Mouse (Mus musculus): Measurements from ENCODE around the gene Tusc2. TPM values are rescaled to one million over a fixed set of nuclear protein-coding genes. Genes with fewer than 3 reads are reported as not detected.
"Not testable (repeated sequence)": the region's sequence is repeated elsewhere in the genome, so short reads cannot be mapped to it uniquely, and the experiment has no call there.

The Tusc2 gene
- polyA plus RNA-seq, 1 experiment from 2014 or later: 53.0 TPM

GRCm38 (mm10) chr9:107570845-107571244 is 7.8 kb downstream of the Tusc2 start:
- Histone ChIP-seq H3K9ac (ENCODE audit: low read length) (peak overlapping the region; percentile 92), H3K4me3 (ENCODE audit: control insufficient read depth in 1 of 2, insufficient read depth in 1 of 2, low read depth in 1 of 2, low read length in 2 of 2) (peak overlapping the region; percentile 77 to 88), H3K4me2 (ENCODE audit: low read length) (peak overlapping the region; percentile 97), H3K9me3 (ENCODE audit: control insufficient read depth, low read length) (no peaks in the 10 kb centered on the region), H3K27ac (replicated peaks in 1 of 2; ENCODE audit: control insufficient read depth in 1 of 2, insufficient read depth in 1 of 2, low read depth in 2 of 2, low read length in 2 of 2) (peak overlapping the region in 1 of 2 experiments; percentile 92; a peak in 1 of 4 replicates), H3K36me3 (ENCODE audit: control insufficient read depth, insufficient read depth, low read length) (peaks cover 51% of the 10 kb centered on the region), H3K4me1 (ENCODE audit: control insufficient read depth in 2 of 2, insufficient read depth in 2 of 2, low read length in 2 of 2) (peaks cover 32 to 42% of the 10 kb centered on the region in 2 experiments), H3K27me3 (ENCODE audit: control insufficient read depth, insufficient read depth, low read length) (no peaks in the 10 kb centered on the region)
- WGBS: 46% methylated on average over 21 of the region's 21 CpGs
- no peak for ATAC-seq (ENCODE audit: insufficient number of reproducible peaks, insufficient read depth, low FRiP score, low read depth)

- H3K27ac ChIP-seq (replicated peaks in 1 of 2; ENCODE audit: control insufficient read depth in 1 of 2, insufficient read depth in 1 of 2, low read depth in 2 of 2, low read length in 2 of 2): no peak overlapping the region; a peak in 1 of 4 replicates
These were observed 8.7 kb downstream of the Tusc2 start for GRCm38 (mm10) chr9:107571534-107572326.

GRCm38 (mm10) chr9:107572327-107572662 is 9.2 kb downstream of the Tusc2 start:
- peaks cover 45% of the 10 kb centered on the region for H3K36me3 ChIP-seq (ENCODE audit: control insufficient read depth, insufficient read depth, low read length)
- no peak overlapping the region for H3K4me2 ChIP-seq (ENCODE audit: low read length)
- H3K27ac ChIP-seq (replicated peaks in 1 of 2; ENCODE audit: control insufficient read depth in 1 of 2, insufficient read depth in 1 of 2, low read depth in 2 of 2, low read length in 2 of 2): no peak overlapping the region
- ATAC-seq (ENCODE audit: insufficient number of reproducible peaks, insufficient read depth, low FRiP score, low read depth): no peak
- no peak overlapping the region for H3K9ac ChIP-seq (ENCODE audit: low read length)
- H3K27me3 ChIP-seq (ENCODE audit: control insufficient read depth, insufficient read depth, low read length): no peaks in the 10 kb centered on the region
- WGBS: 98% methylated on average over 2 of the region's 2 CpGs
- no peaks in the 10 kb centered on the region for H3K9me3 ChIP-seq (ENCODE audit: control insufficient read depth, low read length)
- peaks cover 40 to 42% of the 10 kb centered on the region in 2 experiments for H3K4me1 ChIP-seq (ENCODE audit: control insufficient read depth in 2 of 2, insufficient read depth in 2 of 2, low read length in 2 of 2)
- H3K4me3 ChIP-seq (ENCODE audit: control insufficient read depth in 1 of 2, insufficient read depth in 1 of 2, low read depth in 1 of 2, low read length in 2 of 2): no peak overlapping the region

More at GRCm38 (mm10) chr9:107571534-107572326, 8.7 kb downstream of the Tusc2 start:
- Histone ChIP-seq H3K9me3 (ENCODE audit: control insufficient read depth, low read length) (no peaks in the 10 kb centered on the region), H3K36me3 (ENCODE audit: control insufficient read depth, insufficient read depth, low read length) (peaks cover 45% of the 10 kb centered on the region), H3K9ac (ENCODE audit: low read length) (peak overlapping the region; percentile 92), H3K4me1 (ENCODE audit: control insufficient read depth in 2 of 2, insufficient read depth in 2 of 2, low read length in 2 of 2) (peaks cover 34 to 41% of the 10 kb centered on the region in 2 experiments), H3K27me3 (ENCODE audit: control insufficient read depth, insufficient read depth, low read length) (no peaks in the 10 kb centered on the region), H3K4me3 (ENCODE audit: control insufficient read depth in 1 of 2, insufficient read depth in 1 of 2, low read depth in 1 of 2, low read length in 2 of 2) (peak overlapping the region; percentile 77 to 88; a peak in 3 of 4 replicates), H3K4me2 (ENCODE audit: low read length) (peak overlapping the region; percentile 97)
- no peak for ATAC-seq (ENCODE audit: insufficient number of reproducible peaks, insufficient read depth, low FRiP score, low read depth)
- 88% methylated on average over 22 of the region's 22 CpGs for WGBS

- not testable (repeated sequence) for H3K27ac ChIP-seq (replicated peaks in 1 of 2; ENCODE audit: control insufficient read depth in 1 of 2, insufficient read depth in 1 of 2, low read depth in 2 of 2, low read length in 2 of 2); H3K27me3 ChIP-seq (ENCODE audit: control insufficient read depth, insufficient read depth, low read length); H3K4me2 ChIP-seq (ENCODE audit: low read length); H3K9me3 ChIP-seq (ENCODE audit: control insufficient read depth, low read length); ATAC-seq (ENCODE audit: insufficient number of reproducible peaks, insufficient read depth, low FRiP score, low read depth); H3K9ac ChIP-seq (ENCODE audit: low read length); H3K4me3 ChIP-seq (ENCODE audit: control insufficient read depth in 1 of 2, insufficient read depth in 1 of 2, low read depth in 1 of 2, low read length in 2 of 2)
- WGBS: 84% methylated on average over 6 of the region's 6 CpGs
- Histone ChIP-seq H3K36me3 (ENCODE audit: control insufficient read depth, insufficient read depth, low read length) (peaks cover 45% of the 10 kb centered on the region), H3K4me1 (ENCODE audit: control insufficient read depth in 2 of 2, insufficient read depth in 2 of 2, low read length in 2 of 2) (peaks cover 30 to 34% of the 10 kb centered on the region in 2 experiments)
These were observed 10.7 kb downstream of the Tusc2 start for GRCm38 (mm10) chr9:107573774-107574173.

- 80% methylated on average over 14 of the region's 14 CpGs for WGBS
- H3K4me3 ChIP-seq (ENCODE audit: control insufficient read depth in 1 of 2, insufficient read depth in 1 of 2, low read depth in 1 of 2, low read length in 2 of 2): no peak overlapping the region
- H3K4me1 ChIP-seq (ENCODE audit: control insufficient read depth in 2 of 2, insufficient read depth in 2 of 2, low read length in 2 of 2): peaks cover 20 to 28% of the 10 kb centered on the region in 2 experiments
- peaks cover 37% of the 10 kb centered on the region for H3K36me3 ChIP-seq (ENCODE audit: control insufficient read depth, insufficient read depth, low read length)
- H3K9me3 ChIP-seq (ENCODE audit: control insufficient read depth, low read length): no peaks in the 10 kb centered on the region
- no peaks in the 10 kb centered on the region for H3K27me3 ChIP-seq (ENCODE audit: control insufficient read depth, insufficient read depth, low read length)
- H3K27ac ChIP-seq (replicated peaks in 1 of 2; ENCODE audit: control insufficient read depth in 1 of 2, insufficient read depth in 1 of 2, low read depth in 2 of 2, low read length in 2 of 2): peak overlapping the region; percentile 55 to 57; a peak in 3 of 4 replicates
- H3K4me2 ChIP-seq (ENCODE audit: low read length): peak overlapping the region; percentile 61; the same call in 1 of the 2 replicates
- H3K9ac ChIP-seq (ENCODE audit: low read length): no peak overlapping the region
- ATAC-seq (ENCODE audit: insufficient number of reproducible peaks, insufficient read depth, low FRiP score, low read depth): no peak
These were observed 12.7 kb downstream of the Tusc2 start for GRCm38 (mm10) chr9:107575579-107576356.

GRCm38 (mm10) chr9:107576357-107577107 is 13.5 kb downstream of the Tusc2 start, which contains the start of gene Hyal1:
TSS of gene Hyal1 (plus strand) at chr9:107576927.
- H3K9ac ChIP-seq (ENCODE audit: low read length): peak within 1 kb of the TSS; percentile 66
- H3K27me3 ChIP-seq (ENCODE audit: control insufficient read depth, insufficient read depth, low read length): no peaks in the 10 kb centered on the region
- peak within 1 kb of the TSS; percentile 32 to 45 for H3K4me3 ChIP-seq (ENCODE audit: control insufficient read depth in 1 of 2, insufficient read depth in 1 of 2, low read depth in 1 of 2, low read length in 2 of 2)
- peaks cover 30% of the 10 kb centered on the region for H3K36me3 ChIP-seq (ENCODE audit: control insufficient read depth, insufficient read depth, low read length)
- peaks cover 16 to 27% of the 10 kb centered on the region in 2 experiments for H3K4me1 ChIP-seq (ENCODE audit: control insufficient read depth in 2 of 2, insufficient read depth in 2 of 2, low read length in 2 of 2)
- peak; percentile 58; the same call in 1 of the 2 replicates for ATAC-seq (ENCODE audit: insufficient number of reproducible peaks, insufficient read depth, low FRiP score, low read depth)
- H3K4me2 ChIP-seq (ENCODE audit: low read length): peak within 1 kb of the TSS; percentile 61
- H3K9me3 ChIP-seq (ENCODE audit: control insufficient read depth, low read length): no peaks in the 10 kb centered on the region
- peak within 1 kb of the TSS; percentile 55 to 57 for H3K27ac ChIP-seq (replicated peaks in 1 of 2; ENCODE audit: control insufficient read depth in 1 of 2, insufficient read depth in 1 of 2, low read depth in 2 of 2, low read length in 2 of 2)
- 26% methylated on average over 16 of the region's 16 CpGs for WGBS

GRCm38 (mm10) chr9:107577871-107578270 is 14.8 kb downstream of the Tusc2 start:
- Histone ChIP-seq H3K4me1 (ENCODE audit: control insufficient read depth in 2 of 2, insufficient read depth in 2 of 2, low read length in 2 of 2) (peaks cover 17 to 29% of the 10 kb centered on the region in 2 experiments), H3K9ac (ENCODE audit: low read length) (no peak overlapping the region), H3K4me3 (ENCODE audit: control insufficient read depth in 1 of 2, insufficient read depth in 1 of 2, low read depth in 1 of 2, low read length in 2 of 2) (no peak overlapping the region), H3K9me3 (ENCODE audit: control insufficient read depth, low read length) (no peaks in the 10 kb centered on the region), H3K4me2 (ENCODE audit: low read length) (0 out of 2 replicates have a peak overlapping the region, but pooled peaks have one; percentile 61), H3K36me3 (ENCODE audit: control insufficient read depth, insufficient read depth, low read length) (peaks cover 21% of the 10 kb centered on the region), H3K27me3 (ENCODE audit: control insufficient read depth, insufficient read depth, low read length) (no peaks in the 10 kb centered on the region), H3K27ac (replicated peaks in 1 of 2; ENCODE audit: control insufficient read depth in 1 of 2, insufficient read depth in 1 of 2, low read depth in 2 of 2, low read length in 2 of 2) (no peak overlapping the region)
- ATAC-seq (ENCODE audit: insufficient number of reproducible peaks, insufficient read depth, low FRiP score, low read depth): no peak
- WGBS: 93% methylated on average over 10 of the region's 10 CpGs
